Mouse (Mus musculus) heart, postnatal 36 days (tissue): ENCODE measurements around the gene Klrb1b. TPM values are rescaled to one million over a fixed set of nuclear protein-coding genes. Genes with fewer than 3 reads are reported as not detected.
A peak's percentile ranks its signal among the peaks of the same experiment; 100 is the strongest.

Experiments
- DNase-seq, 2 experiments: peaks; one replicate each; pipeline ENCODE4 v3.0.0; 2021 to 2022
- intact Hi-C: fragments of 180-260 bp; cut with DNase I; formaldehyde crosslinking; loops from one replicate; pipeline ENCODE4 v1.15.1; 2025
- total RNA-seq, 2 experiments: library from RNA; stranded (reverse); gene quantifications; 2 replicates each; pipeline ENCODE4 v1.2.3; 2021

The Klrb1b gene
- total RNA-seq: not detected

DNA sequence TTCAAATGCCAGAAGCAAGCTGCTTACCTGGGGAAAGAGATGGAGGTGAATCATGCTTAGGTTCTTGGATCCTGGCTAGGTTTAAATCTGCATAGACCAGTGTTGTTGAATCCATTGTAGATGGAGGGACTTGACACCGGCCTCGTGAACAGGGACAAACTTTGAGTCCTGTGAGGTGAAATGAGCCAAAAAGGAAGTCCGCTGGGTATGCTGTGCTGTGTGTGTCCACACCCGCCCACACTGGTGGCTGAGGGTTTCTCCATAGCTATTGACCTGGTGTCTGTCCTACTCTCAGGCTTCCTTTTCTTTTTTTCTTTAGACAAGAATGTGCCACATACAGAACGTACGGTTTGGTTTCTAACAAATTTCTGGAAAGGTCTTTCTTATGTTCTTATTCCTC, at the start of gene Klrb1b, which contains the start of gene Gm44511:
Gene Klrb1b, minus strand, starts transcription at position 200 of the 400 bp plus-strand sequence.
Gene Gm44511, minus strand, starts transcription at position 184 of the 400 bp plus-strand sequence.
- intact Hi-C loops: no loop called here
- DNase-seq: no peak

GRCm38 (mm10) chr6:128871910-128872610, 45.9 kb upstream of the Klrb1b start:
- intact Hi-C loops: loop anchor here (1.0 kb wide), 1 partner anchor 13 kb away; no protein-coding TSS in a partner anchor
- no peak for DNase-seq

DNA sequence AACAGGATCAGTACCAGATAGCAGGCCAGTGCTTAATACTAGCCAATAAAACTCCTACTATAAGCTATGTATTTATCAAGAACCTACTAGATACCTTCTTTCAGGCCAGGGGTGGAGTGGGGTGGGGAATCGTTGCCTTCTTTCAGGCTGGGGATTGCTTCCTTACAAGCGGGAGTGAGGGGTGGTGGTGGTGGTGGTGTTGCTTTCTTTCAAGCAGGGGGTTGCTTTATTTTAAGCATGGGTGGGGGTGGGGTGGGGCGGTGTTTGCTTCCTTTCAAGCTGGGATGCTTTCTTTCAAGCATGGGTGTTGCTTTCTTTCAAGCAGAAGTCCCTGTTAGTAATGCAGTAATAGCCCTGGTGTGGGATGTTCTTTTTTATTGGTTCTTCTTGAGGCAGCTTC, 42.7 kb upstream of the Klrb1b start:
- intact Hi-C loops: no loop called here
- no peak for DNase-seq

DNA sequence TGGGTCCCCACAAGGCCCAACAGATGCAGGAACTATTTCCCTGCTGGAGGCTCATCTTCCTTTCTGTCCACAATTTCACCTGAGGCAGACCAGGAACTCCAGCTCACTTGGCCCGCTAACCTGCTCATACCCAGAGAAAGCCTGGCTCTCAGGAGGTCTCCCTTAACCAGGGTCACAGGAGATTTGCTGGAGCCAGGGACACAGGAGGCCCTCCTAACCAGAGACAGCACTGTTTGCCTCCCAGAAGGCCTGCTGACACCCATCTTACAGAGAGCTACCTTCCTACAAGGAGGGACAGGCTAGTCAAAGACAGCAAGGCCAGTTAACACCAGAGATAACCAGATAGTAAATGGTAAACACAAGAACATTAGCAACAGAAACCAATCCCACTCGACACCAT, 31.8 kb upstream of the Klrb1b start:
- no peak for DNase-seq
- intact Hi-C loops: loop anchor here (5.0 kb wide), 1 partner anchor 104 kb away; no protein-coding TSS in a partner anchor

DNA sequence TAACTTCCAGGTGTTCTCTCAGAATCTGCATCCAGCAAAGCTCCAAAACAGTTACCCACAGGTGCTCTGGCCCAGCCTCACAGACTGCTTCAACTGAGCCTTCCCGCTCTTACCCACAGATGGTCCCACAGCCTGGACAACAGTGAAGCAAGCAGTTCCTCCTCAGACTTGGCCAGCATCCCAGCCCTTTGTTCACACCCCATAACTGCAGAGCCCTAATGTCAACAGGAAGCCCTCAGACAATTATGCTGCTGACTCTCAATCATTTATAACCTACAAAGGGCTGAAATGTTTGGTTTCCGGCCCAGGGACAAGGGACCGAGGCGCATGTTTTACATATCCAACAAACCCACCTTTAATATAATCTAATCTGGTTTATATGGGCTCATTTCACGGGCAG, 30.1 kb upstream of the Klrb1b start:
- peak; percentile 75 to 82 for DNase-seq
- intact Hi-C loops: loop anchor here (5.0 kb wide), 1 partner anchor 106 kb away; no protein-coding TSS in a partner anchor

GRCm38 (mm10) chr6:128855477-128855876, 29.3 kb upstream of the Klrb1b start:
- no peak for DNase-seq
- intact Hi-C loops: loop anchor here (2.0 to 5.0 kb wide), 3 partner anchors 15 to 595 kb away; partner anchors contain the start of gene Clec1a

DNA sequence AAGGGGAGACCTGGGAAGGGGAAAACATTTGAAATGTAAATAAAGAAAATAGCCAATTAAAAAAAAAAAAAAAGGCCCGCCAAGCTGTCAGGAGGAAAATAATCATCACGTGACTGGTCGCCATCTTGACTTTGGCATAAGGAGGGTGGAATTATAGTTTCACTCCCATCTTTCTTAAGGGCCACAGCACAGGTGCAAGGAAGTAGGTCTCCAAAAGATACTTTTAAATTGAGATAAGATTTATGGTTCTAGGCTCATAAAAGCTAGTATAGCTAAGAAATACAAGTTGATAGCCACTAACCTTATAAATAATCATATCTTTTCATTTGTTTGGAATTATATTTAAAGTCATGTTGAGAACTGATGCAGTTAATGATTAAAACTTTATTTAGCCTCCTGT, 28.8 kb upstream of the Klrb1b start:
- intact Hi-C loops: loop anchor here (1.0 to 5.0 kb wide), 5 partner anchors 14 to 596 kb away; partner anchors contain the start of gene Clec1a
- no peak for DNase-seq

DNA sequence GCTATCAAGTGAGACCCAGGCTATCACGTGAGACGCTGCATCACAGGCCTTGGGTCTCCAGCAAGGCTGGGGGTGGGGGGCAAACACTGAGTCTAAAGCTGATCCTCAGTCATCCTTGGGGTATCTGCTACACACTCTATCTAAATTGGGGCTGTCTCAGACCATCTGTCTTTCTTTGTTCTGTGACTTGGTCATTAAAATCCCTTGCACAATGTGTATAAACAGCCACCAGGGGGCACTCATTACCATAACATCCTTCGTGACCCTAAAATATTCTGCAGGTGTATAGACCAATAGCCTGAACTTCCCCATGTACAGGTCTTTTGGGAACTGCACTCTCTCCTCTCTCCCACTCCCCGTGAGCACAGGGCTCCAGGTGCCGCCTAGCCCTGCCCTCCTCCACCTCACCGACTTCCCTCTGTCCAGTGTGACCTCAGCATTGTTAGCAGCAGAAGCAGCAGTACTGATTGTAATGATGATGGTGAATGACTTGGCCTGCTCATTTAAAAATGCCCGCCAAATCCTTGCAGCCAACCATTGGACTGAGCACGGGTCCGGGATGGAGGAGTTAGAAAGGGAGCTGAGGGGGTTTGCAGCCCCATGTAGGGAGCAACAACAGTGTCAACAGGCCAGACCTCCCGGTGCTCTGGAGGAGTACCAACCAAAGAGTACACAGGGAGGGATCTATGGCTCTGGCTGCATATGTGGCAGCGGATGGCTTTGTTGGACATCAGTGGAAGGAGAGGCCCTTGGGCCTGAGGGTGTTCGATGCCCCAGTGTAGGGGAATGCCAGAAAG, 28.1 kb upstream of the Klrb1b start:
- intact Hi-C loops: loop anchor here (1.0 to 2.0 kb wide), 4 partner anchors 13 to 597 kb away; partner anchors contain the start of gene Clec1a
- DNase-seq: peak; percentile 79 to 80

DNA sequence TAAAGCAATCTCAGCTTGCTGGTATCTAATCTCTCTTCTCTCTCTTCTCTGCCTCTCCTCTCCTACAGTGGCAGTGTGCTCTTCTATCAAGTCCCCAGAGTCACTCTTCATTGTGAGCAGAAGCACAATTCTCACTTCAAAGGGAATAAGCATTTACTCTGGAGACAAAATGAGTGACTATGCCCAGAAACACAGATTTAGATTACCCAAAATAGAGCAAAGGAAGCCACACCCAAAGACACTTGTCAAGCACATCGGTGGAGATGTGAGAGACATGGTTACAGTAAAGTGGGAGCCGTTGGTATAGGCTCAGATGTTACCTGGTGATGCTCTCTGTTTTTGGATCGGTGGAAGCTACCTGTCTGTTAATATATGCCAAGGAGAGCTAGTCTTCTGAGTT, 26.6 kb upstream of the Klrb1b start:
- intact Hi-C loops: no loop called here
- DNase-seq: no peak

DNA sequence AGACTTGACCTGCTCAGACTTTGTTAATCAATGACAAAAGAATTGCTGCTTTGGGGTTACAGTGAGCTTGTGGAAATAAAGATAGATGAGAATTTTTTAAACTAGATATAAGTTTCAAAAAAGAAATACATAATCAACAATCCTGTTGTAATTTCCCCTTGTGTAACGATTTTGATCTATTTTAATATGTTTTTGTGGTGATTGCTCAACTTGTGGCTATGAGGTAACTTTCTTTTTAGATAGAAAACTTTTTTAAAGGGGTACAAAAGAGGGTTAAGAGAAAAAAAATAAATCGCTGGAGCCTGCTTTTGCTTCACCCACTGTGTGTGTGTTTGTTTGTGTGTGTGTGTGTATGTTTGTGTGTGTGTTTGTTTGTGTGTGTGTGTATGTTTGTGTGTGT, 25.0 kb upstream of the Klrb1b start:
- intact Hi-C loops: loop anchor here (2.0 kb wide), 1 partner anchor 516 kb away; no protein-coding TSS in a partner anchor

GRCm38 (mm10) chr6:128850671-128851070, 24.5 kb upstream of the Klrb1b start:
- intact Hi-C loops: loop anchor here (2.0 kb wide), 1 partner anchor 516 kb away; no protein-coding TSS in a partner anchor
- DNase-seq: no peak

More for the DNA sequence above, 25.0 kb upstream of the Klrb1b start:
- no peak for DNase-seq

- intact Hi-C loops: loop anchor here (2.0 to 5.0 kb wide), 2 partner anchors 327 to 517 kb away; no protein-coding TSS in a partner anchor
- peak; percentile 42 to 62 for DNase-seq
These were observed 23.8 kb upstream of the Klrb1b start for GRCm38 (mm10) chr6:128849902-128850301.

DNA sequence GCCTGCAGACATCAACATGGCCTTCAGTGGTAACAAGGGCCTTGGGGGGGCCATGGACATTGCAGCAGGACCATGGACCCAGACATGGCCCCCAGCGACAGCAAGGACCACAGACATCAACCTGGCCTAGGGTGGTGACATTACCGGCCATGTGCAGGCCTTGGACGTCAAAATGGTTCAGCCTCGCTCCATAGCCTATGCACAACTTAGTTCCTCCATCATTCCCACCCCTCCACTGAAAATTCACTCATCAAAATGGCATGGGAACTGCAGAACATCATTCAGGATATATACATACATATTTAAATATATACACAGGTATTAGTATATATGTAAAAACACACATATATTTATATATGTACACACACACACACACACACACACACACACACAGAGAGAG, 21.3 kb upstream of the Klrb1b start:
- DNase-seq: no peak
- intact Hi-C loops: loop anchor here (5.0 kb wide), 1 partner anchor 330 kb away; no protein-coding TSS in a partner anchor

- DNase-seq: no peak
- intact Hi-C loops: loop anchor here (5.0 kb wide), 1 partner anchor 331 kb away; no protein-coding TSS in a partner anchor
These were observed 19.9 kb upstream of the Klrb1b start for GRCm38 (mm10) chr6:128845998-128846542.

DNA sequence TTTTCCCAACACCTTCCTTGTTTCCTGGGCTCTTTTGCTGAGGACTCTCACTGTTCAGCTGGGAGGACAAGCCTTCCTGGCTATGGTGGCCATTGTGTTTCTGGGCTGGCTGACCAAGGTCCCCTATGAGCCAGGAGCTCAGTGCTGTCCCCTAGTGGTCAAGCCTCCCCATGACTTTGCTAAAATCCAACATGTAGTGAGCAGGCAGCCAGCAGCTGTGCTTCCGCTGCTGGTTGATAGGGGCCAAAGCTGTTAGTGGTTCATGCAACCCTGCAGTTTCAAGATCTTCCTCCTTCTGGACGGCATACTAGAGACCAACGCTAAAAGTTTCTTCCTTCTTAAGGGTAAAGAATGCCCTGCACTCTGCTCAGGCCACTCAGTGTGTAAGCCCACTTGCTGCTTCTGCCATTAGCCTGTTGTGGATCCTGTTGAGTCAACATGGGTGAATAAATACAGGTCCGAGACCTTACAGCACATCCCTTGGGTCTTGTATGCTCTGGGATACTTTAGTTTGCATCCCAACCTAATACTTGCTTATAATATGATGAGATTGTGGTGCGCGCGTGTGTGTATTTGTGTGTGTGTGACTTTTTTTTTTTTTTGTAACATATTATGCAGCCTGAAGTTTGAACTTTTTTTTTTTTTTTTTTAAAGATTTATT, 19.3 kb upstream of the Klrb1b start:
- intact Hi-C loops: loop anchor here (5.0 kb wide), 1 partner anchor 332 kb away; no protein-coding TSS in a partner anchor
- DNase-seq: peak; percentile 91 to 92

GRCm38 (mm10) chr6:128844586-128845080, 18.5 kb upstream of the Klrb1b start:
- intact Hi-C loops: loop anchor here (5.0 kb wide), 2 partner anchors 333 to 683 kb away; no protein-coding TSS in a partner anchor
- DNase-seq: no peak

DNA sequence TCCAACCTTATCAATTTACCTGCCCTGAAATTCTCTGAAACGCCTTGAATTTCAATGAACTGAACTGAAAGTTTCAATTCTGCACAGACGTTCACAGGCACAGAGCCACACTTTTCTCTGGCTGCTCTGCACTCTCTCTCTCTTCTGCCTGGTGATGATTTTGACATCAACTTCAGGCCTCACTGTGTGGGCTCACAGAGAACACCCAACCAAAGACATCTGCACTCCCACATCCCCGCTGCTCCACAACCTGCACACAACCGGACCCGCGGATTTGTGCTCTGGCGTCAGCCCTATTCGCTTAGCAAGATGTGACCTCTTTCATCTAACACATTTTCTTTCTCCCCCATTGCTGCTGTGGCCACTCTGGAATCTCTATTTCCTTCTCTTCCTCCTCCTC, 18.0 kb upstream of the Klrb1b start:
- intact Hi-C loops: loop anchor here (5.0 kb wide), 1 partner anchor 683 kb away; no protein-coding TSS in a partner anchor
- DNase-seq: no peak

DNA sequence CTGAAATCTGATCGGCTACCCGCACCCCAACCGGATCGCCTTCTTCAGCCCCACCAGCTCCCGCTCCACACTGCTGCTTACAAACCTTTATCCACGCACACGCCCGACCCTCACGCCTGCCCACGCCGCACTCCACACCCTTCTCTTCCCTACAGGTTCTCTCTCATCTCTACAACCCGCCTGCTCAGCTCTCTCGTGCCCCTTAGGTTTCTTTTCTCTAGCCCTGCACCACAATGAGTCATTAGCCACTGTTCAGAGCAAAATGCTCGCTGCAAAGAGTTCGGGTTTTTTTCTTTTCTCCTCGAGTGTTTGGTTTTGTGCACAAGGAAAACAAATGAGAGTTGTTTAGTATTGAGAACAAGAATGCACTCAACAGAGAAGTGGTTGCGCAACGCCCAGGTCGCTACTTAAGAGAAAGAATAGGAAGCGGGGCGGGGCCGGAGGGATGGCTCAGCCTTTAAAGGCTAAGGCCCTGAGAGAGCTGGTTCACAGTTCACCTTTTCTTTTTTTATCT, 17.4 kb upstream of the Klrb1b start:
- peak; percentile 76 to 79 for DNase-seq
- intact Hi-C loops: loop anchor here (5.0 kb wide), 1 partner anchor 684 kb away; no protein-coding TSS in a partner anchor

GRCm38 (mm10) chr6:128842945-128843478, 16.9 kb upstream of the Klrb1b start:
- peak; percentile 90 to 94 for DNase-seq
- intact Hi-C loops: loop anchor here (5.0 kb wide), 1 partner anchor 684 kb away; no protein-coding TSS in a partner anchor
